Mouse (Mus musculus) cerebellum, adult 2 months (tissue): ENCODE data around the gene Myh9.

Experiments used
- CTCF ChIP-seq: fragments of 200-500 bp; IDR thresholded peaks from 2 replicates; pipeline ENCODE4 v1.5.1; 2011; ENCODE audit warnings: low read depth, mild to moderate bottlenecking, control low read depth, low read length, moderate library complexity, borderline replicate concordance; ENCODE audit not compliant: insufficient read depth
- POLR2A ChIP-seq: fragments of 200-500 bp; IDR thresholded peaks from 2 replicates; pipeline ENCODE4 v1.6.1; 2011; ENCODE audit warnings: low read length, control low read depth, borderline replicate concordance; ENCODE audit not compliant: insufficient read depth

DNA sequence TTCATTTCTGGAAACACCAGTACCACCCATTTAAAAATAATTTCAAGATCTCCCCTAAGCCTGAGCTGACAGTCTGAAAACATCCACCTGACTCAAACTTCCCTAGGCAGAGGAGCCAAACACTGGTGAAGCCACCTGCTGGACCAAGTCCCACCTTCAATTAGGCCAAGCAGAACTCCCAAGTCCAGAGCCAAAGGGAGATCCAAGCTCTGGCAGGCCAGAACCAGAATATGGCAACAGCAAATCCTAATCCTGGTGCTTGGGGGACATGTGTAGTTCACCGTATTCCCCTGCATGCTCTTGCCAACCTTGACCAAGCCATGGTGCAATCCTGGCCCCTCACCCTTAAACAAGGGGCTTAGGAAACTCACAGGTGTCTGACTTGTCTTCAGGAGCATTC, 17.7 kb downstream of the Myh9 start:
- TF ChIP-seq POLR2A (no peak), CTCF (no peak)
